Mouse (Mus musculus): ENCODE results near the gene Tmem229b.
"Not testable (repeated sequence)": the region's sequence is repeated elsewhere in the genome, so short reads cannot be mapped to it uniquely, and the experiment has no call there.

Gene Tmem229b

DNA sequence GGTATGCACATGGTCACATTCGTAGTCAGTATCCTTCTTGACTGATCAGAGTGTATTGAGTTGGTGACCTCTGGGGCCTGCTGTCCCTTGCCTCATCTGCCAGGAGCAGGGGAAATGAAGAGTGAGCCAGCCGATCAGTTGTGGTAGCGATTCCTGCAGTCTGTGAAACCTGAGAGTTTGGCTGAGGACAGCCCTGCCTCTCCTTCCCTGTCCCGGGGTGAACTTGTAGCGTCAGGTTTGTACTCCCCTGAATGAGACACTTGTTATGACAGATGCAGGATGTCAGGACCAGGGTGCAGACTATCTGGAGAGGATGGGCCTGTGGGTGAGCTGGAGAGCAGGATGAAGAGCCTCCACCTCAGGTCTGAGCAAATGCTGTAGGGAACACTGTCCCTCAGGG, 59.8 kb downstream of the Tmem229b start:
- DNase-seq (ENCODE audit: low spot score), result no peak

DNA sequence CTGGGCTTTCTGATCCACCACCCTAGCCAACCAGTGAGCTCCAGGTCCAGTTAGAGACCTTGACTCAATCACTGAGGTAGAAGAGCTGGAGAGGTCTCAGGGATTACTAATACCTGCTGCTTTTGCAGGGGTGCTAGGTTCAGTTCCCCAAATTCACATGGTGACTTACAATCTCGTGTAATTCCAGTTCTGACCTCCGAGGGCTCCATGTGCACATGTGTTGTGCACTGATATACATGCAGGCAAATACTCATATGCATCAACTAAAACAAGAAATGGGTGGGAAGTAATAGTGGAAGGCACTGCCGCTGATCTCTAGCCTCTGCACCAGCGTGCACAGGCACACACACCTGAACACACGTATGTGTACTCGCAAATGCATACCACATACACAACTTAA, 60.3 kb downstream of the Tmem229b start:
- DNase-seq (ENCODE audit: low spot score), result no peak

DNA sequence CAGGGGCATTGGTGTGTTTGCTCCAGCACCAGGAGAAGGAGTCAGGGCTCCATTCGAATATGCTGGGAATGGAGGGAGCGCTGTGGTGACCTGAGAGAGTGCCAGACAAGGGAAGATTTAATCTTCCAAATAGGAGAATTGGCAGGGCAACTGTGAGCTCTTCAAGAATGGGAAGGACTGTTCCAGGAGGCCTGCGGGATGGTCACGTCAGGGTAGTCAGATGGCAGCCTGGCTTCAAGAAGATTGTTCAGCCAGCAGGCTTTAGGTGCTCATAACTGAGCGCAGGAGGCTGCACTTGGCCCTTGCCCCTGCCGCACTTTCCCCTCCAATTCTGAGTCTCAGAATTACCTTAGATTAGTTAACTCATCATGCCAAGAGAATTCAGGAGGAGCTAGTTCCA, 64.5 kb downstream of the Tmem229b start:
- no peak for DNase-seq (ENCODE audit: low spot score)

DNA sequence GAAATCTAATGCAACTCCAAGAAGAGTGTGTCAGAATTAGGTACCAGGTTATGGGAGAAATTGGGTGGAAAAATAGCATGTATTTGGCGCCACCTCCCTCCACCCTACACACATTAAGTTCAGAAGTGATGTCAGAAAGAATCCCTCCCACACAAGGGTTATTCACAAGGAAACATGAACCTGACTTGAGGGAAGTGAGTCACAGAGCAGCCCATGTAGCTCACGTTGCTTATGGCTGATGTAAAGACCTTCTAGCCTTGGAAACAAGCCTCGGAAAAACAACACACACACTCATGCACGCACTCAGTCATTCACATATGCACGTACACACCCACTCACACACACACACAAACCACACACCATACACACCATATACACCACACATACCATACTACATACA, 67.3 kb downstream of the Tmem229b start:
- DNase-seq (ENCODE audit: low spot score), result no peak

DNA sequence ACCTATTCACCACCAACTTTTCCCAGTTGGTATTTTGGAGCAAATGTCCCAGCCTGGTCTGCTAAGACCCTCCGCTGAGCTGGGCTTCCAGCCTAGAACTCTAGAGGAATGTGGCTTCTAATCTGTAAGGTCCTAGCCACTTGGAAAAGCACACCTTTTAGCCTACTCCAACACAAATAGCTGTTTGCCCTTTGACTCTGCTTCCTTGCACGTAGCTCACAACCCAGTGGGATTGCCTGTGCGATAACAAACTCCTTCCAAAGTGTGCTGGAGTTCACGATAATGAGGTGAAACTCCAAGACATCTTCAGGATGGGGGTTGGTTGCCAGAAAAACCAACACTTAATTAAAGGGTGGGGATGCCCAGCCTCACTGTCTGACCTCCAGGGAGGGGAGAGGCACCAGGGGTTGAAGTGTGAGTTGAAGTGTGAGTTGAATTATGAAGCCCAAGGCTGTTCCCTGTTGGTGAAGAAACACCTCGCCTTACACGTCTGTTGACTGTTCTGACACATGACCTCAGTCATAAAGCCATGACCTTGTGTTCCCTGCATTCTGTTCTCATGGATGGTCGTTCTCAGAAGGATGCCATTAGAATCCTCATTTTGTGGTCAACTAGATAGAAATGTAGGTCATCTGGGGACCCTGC, 67.9 kb downstream of the Tmem229b start:
- no peak for DNase-seq (ENCODE audit: low spot score)

DNA sequence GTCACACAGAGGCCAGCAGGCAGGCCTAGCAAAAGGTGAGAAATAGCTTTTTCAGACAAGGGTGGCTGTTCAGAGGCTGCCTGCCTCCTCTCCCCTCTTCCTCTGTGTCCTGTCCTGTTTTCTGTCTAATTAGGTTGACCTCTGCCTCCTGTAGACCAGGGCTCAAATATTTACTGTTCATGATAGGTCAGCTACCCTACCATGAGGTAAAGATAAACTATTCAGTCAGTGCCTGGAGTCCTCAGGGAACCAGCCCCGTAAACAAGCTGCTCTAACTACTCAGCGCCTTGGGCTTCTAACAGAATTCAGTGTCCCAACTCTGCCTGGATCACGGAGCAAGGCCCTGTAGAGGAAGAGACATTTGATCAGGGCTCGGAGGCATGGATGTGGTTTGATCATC, 70.9 kb downstream of the Tmem229b start:
- no peak for DNase-seq (ENCODE audit: low spot score)

DNA sequence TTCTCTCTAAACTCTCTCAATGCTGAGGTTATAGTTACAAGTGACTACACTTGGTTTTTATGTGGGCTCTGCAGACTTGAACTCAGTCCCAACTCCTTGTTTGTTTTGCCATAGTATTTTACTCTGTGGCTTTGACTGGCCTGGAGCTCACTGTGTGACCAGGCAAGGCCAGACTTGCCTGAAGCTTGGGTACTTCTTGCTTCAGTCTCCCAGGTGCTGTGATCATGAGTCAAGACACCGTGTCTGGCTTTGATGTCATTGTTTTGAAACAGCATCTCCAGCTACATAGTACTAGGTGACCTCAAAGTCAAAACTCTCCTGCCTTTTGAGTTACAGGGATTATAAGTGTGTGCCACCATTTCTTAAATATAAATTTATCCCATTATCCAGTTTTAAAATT, 77.5 kb downstream of the Tmem229b start:
- no peak for DNase-seq (ENCODE audit: low spot score)

DNA sequence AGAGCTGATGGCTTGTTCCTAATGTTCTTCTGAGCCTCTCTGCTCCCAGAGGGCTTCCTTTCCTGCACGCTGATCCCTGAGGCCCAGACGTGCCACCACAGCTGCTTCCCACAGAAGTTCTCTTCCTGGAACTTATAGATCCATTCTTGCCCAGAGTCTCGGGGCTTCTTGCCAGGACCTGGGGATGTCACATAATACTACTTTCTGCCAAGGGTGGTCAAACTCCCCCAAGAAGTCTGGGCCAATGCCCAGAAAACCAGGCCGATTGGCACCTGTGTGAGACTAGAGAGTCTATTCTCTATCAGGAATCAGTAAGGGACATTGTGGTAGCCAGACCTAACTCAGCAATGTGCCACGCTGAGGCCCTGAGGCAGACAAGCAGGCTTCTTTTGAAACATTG, 80.1 kb downstream of the Tmem229b start:
- no peak for DNase-seq (ENCODE audit: low spot score)

DNA sequence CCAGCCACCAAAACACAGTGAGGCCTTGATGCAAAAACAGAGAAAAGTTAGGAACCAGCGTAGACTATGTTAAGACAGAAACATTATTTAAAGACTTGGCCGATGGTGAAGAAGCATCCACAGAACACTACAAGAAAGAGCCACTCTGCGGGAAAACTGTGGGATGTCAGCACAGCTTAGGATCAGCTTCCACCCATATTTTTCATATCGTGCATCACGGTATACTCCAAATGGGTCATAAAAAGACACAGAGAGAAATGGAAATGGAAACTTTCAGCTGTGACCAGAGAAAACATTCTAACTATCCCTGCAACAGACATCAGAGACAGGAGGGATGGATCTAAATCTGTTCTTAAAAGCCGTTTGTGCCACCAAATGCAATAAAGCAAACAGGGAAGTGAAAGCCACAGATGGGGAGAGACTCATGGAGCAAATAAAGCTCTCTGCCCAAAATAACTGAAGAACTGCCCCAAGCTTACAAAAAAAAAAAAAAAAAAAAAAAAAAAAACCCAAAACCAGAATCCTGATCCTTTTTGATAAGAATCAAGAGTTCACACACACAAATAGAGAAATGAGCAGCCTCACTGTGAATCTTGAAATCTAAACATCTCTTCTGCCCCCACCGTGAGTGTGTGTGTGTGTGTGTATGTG, 83.8 kb downstream of the Tmem229b start:
- no peak for DNase-seq (ENCODE audit: low spot score)

DNA sequence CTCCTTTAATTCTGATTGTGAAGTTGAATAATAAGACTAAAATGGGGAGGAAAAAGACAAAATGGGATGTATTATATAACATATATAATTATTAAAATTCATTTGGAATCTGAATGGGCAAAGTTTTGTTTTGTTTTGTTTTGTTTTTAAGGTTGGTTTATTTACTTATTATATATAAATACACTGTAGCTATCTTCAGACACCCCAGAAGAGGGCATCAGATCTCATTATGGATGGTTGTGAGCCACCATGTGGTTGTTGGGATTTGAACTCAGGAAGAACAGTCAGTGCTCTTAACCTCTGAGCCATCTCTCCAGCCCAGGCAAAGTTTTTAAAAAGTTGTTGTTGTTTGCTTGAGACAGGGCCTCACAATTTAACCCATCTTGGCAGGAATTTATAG, 84.5 kb downstream of the Tmem229b start:
- not testable (repeated sequence) for DNase-seq (ENCODE audit: low spot score)

DNA sequence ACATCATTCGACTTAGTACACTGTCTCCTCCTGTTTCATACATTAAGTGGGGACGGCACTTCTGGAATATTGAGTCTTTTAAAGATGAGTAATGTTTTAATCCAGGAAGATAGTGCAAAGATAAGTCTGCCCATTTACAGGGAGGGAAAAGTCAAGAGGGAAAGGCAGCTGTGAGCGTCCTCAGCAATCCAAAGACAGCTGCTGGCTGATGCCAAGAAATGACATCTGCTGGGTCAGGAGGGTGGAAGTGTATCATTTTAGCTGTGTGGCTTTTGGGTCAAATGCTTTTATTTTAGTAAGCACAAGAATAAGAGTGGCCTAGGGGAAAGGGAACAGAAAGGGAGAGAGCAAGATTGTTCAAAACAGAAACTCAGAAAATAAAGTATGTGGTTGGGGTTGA, 85.4 kb downstream of the Tmem229b start:
- no peak for DNase-seq (ENCODE audit: low spot score)

DNA sequence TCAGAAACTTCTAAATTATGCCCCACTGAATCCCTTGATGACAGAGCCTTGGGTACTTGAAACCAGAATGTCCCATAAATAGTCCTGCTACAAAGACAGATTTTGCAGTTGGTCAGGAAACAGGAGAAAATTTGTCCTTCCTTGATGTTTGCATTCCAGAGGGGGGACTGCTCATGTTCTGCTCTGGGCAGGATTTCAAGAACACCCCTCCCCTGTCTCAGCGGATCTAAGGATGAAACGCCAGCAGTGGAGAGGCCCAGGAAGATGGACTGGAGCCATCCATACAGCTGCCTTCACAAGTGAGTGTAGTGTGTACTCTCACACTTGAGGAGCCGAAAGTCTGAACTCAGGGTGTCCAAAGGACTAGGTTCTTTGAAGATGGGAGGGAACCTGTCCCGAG, 86.0 kb downstream of the Tmem229b start:
- no peak for DNase-seq (ENCODE audit: low spot score)

DNA sequence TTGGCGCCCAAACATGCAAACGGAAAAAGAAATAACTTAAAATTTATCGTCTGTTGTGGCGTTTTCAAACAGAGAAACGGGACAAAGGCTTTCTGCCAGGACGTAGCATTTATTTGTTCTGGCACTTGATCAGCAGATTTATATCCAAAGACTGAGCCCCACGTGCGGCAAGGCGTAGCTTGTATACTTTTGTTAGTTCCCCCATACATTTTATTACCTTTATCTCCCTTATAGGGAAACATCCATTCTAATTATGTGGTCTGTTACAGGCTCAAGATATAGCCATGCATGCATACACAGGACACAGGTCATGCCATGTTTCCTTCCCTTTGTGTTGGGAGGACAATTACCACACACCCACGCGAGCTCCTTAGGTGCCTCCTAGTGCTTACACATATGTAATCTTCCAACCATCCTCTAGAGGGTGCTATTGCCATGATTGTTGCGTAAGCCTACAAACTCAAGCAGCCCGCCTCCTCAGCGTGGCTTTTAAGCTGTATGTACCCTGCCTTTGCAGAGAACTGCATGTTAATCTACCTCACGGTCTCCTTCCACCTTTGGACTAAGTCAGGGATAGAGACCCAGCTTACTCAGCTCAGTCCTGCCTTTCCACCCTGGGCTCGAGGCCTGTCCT, 88.2 kb downstream of the Tmem229b start:
- peak; percentile 25 for DNase-seq (ENCODE audit: low spot score)

DNA sequence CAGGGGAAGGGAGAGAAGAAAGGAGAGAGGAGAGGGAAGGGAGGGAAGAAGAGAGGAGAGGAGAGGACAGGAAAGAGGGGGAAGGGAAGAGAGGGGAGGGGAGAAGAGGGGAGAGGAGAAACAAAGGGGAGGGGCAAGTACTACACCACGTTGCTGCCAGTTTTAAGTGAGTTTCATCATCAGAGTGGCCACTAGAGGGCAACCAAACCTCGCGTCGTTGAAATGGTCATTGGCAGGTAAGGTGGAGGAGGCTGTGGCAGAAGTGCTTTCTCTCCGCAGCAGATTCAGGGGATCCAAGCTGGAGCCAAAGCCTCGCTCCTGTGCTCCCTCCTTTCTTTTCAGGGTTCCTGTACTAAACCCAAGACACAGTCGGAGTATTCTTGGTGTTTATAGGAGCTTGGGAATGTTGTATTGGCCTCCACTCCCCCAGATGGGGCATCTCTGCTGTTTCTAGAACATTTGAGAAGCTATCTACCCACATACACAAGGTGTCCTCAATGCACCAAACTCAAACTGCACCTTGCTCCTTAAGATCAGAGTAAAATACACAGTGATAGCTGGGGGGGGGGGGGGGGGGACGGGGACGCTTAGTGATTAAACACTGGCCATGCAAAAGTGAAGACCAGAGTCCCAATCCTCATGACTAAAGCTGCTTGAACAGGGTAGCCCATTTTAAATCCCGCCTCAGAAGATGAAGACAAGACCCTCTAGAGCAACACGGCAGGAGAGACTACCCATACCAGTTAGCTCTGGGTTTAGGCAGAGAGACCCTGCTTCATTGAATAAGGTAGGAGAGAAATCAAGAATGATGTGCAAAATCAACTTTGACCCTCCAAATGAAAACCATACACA, 89.0 kb downstream of the Tmem229b start:
- peak; percentile 60 for DNase-seq (ENCODE audit: low spot score)

DNA sequence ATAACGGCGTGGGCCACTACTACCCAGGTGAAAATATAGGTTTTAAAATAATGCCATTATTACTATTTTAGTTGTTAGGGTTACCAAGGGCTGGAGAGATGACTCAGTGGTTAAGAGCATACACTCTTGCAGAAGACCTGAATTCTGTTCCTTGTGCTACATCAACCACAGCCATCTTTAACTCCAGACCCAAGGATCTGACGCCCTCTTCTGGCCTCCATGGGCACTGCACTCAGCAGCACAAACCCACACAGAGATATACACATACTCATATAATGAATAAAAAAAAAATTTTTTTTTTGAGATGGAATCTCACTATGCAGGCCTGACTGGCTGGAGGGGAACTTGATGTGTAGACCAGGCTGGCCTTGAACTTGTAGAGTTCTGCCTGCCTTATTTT, 91.1 kb downstream of the Tmem229b start:
- DNase-seq (ENCODE audit: low spot score), result no peak

DNA sequence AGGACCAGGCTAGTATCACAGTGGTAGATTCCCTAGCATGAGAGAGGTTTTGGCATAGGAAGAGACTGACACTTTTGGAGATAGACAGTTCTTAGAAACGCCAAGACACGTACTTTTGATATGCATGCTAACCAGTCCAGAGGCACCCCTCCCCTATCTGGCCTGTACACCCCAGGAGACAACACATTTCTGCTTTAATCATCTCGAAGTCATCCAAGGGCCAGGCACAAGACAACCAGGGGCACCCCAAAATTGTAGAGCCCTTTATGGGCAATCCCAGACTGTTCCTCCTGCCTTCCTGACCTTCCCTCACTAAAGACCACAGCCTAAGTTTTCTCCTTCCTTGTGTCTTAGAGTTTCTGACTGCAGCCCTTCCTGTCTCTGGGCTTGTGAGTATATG, 91.9 kb downstream of the Tmem229b start:
- DNase-seq (ENCODE audit: low spot score), result no peak

DNA sequence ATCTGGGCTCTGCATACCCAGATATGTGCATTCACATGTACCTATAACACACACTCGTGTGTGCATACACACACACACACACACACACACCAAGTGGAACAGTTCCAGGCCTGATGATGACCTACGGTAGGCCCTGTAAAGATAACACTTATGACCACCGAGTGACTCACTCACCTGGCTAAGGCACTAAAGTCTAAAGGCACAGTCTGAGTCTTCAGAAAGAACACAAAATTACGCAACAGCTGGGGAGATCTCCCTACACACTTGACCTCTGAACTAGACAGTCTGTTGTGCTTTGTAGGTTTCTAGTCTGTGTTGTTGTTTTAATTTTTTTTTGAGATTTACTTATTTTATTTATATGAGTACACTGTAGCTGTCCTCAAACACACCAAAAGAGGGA, 93.0 kb downstream of the Tmem229b start:
- DNase-seq (ENCODE audit: low spot score), result no peak

Measured in ovary, adult 18-20 months (tissue).